Comparison of ENCODE assay signal across 12 mouse cellular contexts in the genomic region with DNA sequence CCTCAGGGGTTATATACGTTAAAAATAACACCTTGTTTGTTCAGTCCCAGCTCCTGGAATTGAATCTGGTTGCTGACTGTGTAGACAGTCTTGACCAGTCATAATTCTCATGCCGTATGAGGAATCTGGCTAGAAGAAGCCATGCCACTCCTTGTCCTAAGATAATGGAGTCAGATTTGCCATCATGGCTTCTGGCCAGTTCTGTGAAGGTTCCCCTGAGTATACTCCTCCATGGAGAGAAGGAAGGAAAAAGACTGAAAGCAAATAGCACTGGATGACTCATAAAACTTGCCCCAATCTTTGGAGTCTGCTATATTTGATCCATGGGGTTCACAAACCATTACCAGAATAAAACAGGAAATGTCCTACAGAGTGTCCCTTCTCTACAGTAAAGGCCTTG.
"Had no signal": no experiment of that assay in that cellular context is flagged by ENCODE, and none has a peak within 500 bp of the region (broad histone marks: within the 10 kb centered on the region; RNA-seq: fewer than 3 reads in every experiment).

No protein-coding gene starts in this region.

- DNase-seq: liver, postnatal 0 days; lung, adult 2 months; lung, postnatal 14 days; lung, postnatal 36 days; retina, postnatal 1 day; right cerebral cortex, adult 18-20 months; right cerebral cortex, postnatal 25 days; right cerebral cortex, postnatal 4 days; spleen, adult 18-20 months; thymus, adult 2 months; thymus, postnatal 25 days; thymus, postnatal 4 days had no signal
